Mouse (Mus musculus) hindbrain, embryonic 13.5 days (tissue): Measurements from ENCODE around the gene Trat1. TPM values are rescaled to one million over a fixed set of nuclear protein-coding genes. Genes with fewer than 3 reads are reported as not detected.
A peak's percentile ranks its signal among the peaks of the same experiment; 100 is the strongest.

Source experiments
- ATAC-seq: fragments of 200-750 bp; cut with Nextera tagmentation; 2 replicates; pipeline ENCODE4 v1.8.0; 2017; ENCODE audit warnings: moderate TSS enrichment; ENCODE audit not compliant: low FRiP score
- H3K27ac ChIP-seq: fragments of 300-500 bp; sonication (generic); 2 replicates; pipeline ENCODE4 v1.5.1; 2015; ENCODE audit warnings: inconsistent platforms, mild to moderate bottlenecking, moderate library complexity
- H3K27me3 ChIP-seq: fragments of 300-500 bp; sonication (generic); 2 replicates; pipeline ENCODE4 v1.6.1; 2015; ENCODE audit warnings: mild to moderate bottlenecking, inconsistent platforms
- H3K36me3 ChIP-seq: fragments of 300-500 bp; sonication (generic); 2 replicates; pipeline ENCODE4 v1.6.1; 2015; ENCODE audit warnings: mild to moderate bottlenecking, inconsistent platforms
- H3K4me1 ChIP-seq: fragments of 300-500 bp; sonication (generic); replicated peaks from 2 replicates; pipeline ENCODE4 v1.6.1; 2015; ENCODE audit warnings: inconsistent platforms
- H3K4me2 ChIP-seq: fragments of 300-500 bp; sonication (generic); 2 replicates; pipeline ENCODE4 v1.6.1; 2015; ENCODE audit warnings: inconsistent platforms, mild to moderate bottlenecking, moderate library complexity
- H3K4me3 ChIP-seq: fragments of 300-500 bp; sonication (generic); 2 replicates; pipeline ENCODE4 v1.5.1; 2015; ENCODE audit warnings: mild to moderate bottlenecking, inconsistent platforms
- H3K9ac ChIP-seq: fragments of 300-500 bp; sonication (generic); 2 replicates; pipeline ENCODE4 v1.6.1; 2015; ENCODE audit warnings: mild to moderate bottlenecking, inconsistent platforms
- H3K9me3 ChIP-seq: fragments of 300-500 bp; sonication (generic); 2 replicates; pipeline ENCODE4 v1.6.1; 2016; ENCODE audit warnings: inconsistent platforms
- WGBS: fragments of 180-500 bp; shearing (Covaris S2); methylation state at CpG from one replicate; pipeline ENCODE4 v1.1.7; 2015; 5-methylcytosine and 5-hydroxymethylcytosine counted together
- polyA plus RNA-seq: library from polyadenylated mRNA; unstranded; fragments of >200 nt; fragmentation: Nextera tagmentation; extraction: Ambion mirVana; gene quantifications from 2 replicates; pipeline ENCODE4 v1.2.1, GENCODE M21; 2015

The Trat1 gene
- polyA plus RNA-seq, 1 experiment from 2014 or later: 0.18 TPM

DNA sequence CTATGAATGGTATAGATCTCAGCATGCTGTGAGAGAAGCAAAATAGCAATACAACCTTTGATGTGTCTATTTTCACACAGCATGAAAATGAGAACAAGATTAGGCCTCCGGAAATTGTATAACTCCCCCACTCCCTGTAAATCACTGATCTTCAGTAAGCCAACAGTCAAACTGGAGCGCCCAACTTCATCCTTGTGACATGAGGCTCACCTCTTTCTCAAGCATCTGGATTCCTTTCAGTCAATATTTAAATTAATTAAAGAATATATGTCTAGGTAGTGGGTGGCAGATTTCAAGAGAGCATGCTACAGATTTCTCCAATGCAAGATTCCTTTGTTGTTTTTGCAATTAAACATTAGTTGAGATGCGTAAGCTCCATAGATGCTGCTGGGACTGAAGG is 2.6 kb downstream of the Trat1 start:
- WGBS: 88% methylated on average over 3 of the region's 3 CpGs

DNA sequence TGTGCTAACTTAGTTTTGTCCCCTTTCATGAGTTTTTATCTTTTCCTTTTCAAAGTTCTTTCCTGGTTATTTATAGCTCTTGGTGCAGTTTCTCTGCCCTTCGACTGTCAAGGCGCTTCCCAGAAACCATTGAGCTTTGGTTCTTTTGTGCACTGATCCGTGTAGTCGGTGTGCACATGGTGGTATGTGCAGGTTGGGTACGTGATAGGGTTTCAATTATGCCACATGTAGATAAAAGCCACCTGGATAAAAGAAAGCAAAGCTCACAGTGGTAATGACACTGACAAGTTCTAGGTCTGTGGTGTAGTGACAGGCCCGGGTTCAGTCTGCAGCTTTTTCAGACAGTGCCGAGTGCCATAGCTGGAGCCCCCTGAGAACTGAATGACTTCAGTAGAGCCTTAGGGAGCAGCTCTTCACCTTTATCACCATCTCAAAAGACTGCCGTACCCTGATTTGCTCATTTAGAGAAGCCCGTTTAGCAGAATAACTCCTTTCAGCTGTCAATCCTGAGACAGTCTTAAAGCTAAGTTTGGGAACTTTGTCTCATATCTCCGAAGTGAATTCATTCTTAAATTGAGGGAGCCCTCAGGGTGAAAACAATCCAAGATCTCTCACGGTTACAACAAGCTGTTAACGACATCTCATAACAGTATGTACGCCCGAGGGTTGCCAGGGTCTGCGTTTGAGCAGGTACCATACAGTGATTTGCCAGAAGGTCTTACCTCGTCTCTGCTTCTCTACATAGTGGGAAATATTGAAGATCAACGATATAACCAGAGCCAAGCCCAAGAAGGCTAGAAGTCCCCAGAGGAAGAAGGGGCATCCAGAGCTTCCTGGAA is 11.0 kb downstream of the Trat1 start:
- 86% methylated on average over 17 of the region's 17 CpGs for WGBS
- H3K27me3 ChIP-seq: no peaks in the 10 kb centered on the region

More for the DNA sequence above, 2.6 kb downstream of the Trat1 start:
- Histone ChIP-seq H3K4me3 (no peak overlapping the region), H3K4me1 (no peaks in the 10 kb centered on the region), H3K9ac (no peak overlapping the region), H3K9me3 (no peaks in the 10 kb centered on the region), H3K27me3 (no peaks in the 10 kb centered on the region), H3K36me3 (no peaks in the 10 kb centered on the region), H3K27ac (no peak overlapping the region), H3K4me2 (no peak overlapping the region)
- ATAC-seq: no peak

DNA sequence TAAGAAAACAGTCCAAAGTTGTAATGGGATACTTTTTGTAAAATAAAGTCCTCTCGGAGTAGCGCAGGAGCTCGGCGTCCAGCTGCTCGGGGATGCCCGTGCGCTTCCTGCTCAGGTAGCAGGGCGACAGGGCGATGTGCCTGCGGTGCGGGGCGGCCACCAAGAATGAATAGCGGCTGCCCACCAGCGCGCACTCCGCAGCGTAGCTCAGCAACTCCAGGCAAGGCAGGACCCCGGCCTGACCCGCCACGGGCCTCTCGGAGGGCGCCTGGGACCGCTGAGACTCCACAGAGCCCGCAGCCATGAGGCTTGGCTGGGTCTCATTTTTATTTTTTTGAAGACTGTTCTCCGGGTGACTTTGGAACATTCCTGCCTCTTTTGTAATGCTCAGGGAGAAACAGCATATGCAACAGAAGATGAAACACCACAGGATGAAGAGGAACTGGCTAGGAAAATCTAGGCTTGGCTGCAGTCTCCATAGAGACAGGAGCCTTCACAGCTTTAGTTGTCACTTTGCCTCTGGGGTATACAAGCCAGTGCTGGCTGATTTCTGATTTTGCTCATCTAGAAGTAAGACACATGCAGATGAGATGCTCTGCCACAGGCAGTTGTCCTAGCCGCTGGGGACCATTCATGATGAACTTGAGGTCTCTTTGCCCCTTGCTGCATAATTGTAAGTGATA is 21.5 kb downstream of the Trat1 start:
- WGBS: 21% methylated on average over 26 of the region's 26 CpGs
- H3K4me1 ChIP-seq: no peaks in the 10 kb centered on the region; the same call in none of the 2 replicates
- peak overlapping the region; percentile 52 for H3K4me2 ChIP-seq
- peak overlapping the region; percentile 4; the same call in 1 of the 2 replicates for H3K4me3 ChIP-seq
- no peaks in the 10 kb centered on the region for H3K9me3 ChIP-seq
- H3K27me3 ChIP-seq: no peaks in the 10 kb centered on the region
- H3K36me3 ChIP-seq: no peaks in the 10 kb centered on the region
- no peak overlapping the region for H3K27ac ChIP-seq
- no peak overlapping the region for H3K9ac ChIP-seq
- no peak for ATAC-seq

More for the DNA sequence above, 11.0 kb downstream of the Trat1 start:
- ATAC-seq: no peak
- Histone ChIP-seq H3K4me1 (no peaks in the 10 kb centered on the region), H3K36me3 (no peaks in the 10 kb centered on the region), H3K4me3 (no peak overlapping the region), H3K4me2 (no peak overlapping the region), H3K27ac (no peak overlapping the region), H3K9ac (no peak overlapping the region), H3K9me3 (no peaks in the 10 kb centered on the region)

DNA sequence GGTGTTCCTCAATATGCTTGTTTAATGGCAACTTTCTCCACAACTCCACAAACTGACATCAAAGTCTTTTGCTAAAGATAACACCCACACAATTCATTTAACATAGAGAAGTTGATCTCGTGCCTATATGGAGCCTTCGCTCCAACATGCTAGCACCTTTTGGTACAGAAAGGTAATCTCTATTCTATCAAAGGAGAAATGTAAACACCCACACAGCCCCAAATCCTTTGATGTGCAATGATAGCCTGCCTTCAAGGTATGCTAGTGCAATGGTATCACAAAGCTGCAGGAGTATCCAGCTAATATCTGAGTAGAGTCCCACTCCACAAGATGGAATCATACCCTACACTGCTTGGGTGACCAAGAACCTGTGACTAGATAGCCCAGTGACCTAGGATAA is 26.4 kb downstream of the Trat1 start:
- Histone ChIP-seq H3K4me1 (no peaks in the 10 kb centered on the region; the same call in none of the 2 replicates), H3K36me3 (no peaks in the 10 kb centered on the region), H3K27ac (no peak overlapping the region), H3K27me3 (no peaks in the 10 kb centered on the region), H3K4me2 (no peak overlapping the region), H3K9ac (no peak overlapping the region), H3K9me3 (no peaks in the 10 kb centered on the region), H3K4me3 (no peak overlapping the region)
- no peak for ATAC-seq
- 91% methylated on average over 2 of the region's 2 CpGs for WGBS

DNA sequence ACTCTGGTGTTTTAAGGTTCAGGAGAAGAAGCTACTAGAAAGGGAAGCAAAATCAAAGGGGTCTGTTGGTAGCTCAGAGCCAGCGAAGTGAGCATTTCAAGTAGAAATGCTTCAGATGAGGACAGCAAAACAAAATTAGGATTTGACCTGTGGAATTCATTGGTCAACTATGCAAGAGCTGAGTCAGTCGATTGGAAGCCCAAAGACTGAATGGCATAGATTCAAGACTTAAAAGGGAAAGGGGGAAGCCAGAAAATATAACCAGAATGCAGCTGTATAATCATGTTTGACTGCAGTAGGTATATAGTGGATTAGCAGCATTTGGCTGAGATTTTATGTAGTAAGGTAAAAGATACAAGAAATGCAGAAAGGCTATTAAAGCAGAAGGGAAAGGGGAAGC is 26.8 kb downstream of the Trat1 start:
- Histone ChIP-seq H3K4me1 (no peaks in the 10 kb centered on the region; the same call in 1 of the 2 replicates), H3K27me3 (no peaks in the 10 kb centered on the region), H3K9me3 (no peaks in the 10 kb centered on the region), H3K27ac (no peak overlapping the region), H3K36me3 (no peaks in the 10 kb centered on the region), H3K9ac (no peak overlapping the region), H3K4me2 (no peak overlapping the region), H3K4me3 (no peak overlapping the region)
- 78% methylated on average over 2 of the region's 2 CpGs for WGBS
- ATAC-seq: no peak

DNA sequence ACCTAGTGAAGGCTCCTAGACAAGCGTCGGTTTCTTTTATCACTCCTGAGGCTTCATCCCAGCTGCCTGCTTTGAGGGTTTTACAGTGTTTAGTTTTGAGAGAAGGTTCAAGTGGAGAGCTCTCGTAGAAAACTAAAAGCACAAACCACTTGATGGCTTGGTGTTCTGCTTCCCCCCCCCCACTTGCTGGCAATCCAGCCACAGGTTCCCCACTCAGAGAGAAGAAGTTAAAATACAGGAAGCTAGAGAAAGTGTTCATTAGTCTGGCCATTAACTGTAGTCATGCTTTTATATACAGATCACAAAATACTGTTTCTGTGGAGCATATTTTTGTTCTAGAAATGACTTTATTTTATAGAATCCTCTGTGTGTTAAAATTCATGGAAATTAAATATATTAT is 30.3 kb downstream of the Trat1 start:
- Histone ChIP-seq H3K9me3 (no peaks in the 10 kb centered on the region), H3K27ac (no peak overlapping the region), H3K27me3 (no peaks in the 10 kb centered on the region), H3K4me2 (no peak overlapping the region), H3K4me1 (no peaks in the 10 kb centered on the region), H3K36me3 (no peaks in the 10 kb centered on the region), H3K4me3 (no peak overlapping the region), H3K9ac (no peak overlapping the region)
- WGBS: 83% methylated on average over 3 of the region's 3 CpGs
- ATAC-seq: no peak

DNA sequence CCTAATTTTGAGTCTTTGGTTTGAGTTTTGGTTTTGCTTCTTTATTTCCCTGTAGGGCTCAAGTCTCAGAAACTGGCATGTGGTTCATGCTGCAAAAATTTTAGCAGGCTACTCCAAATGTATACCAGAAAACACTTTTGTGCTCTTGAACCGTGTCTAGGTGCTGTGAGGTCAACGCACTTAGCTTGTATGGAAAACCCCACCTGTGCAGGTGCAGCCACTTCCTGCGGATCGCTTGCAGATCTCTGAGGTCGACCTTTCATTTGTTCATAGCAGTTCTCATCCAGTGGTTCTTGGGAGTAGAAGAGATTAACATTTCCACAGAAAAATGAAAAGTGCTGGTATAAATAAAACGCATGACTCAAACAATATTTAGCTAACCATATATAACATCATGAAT is 31.8 kb downstream of the Trat1 start:
- Histone ChIP-seq H3K4me3 (no peak overlapping the region), H3K9me3 (no peaks in the 10 kb centered on the region), H3K4me1 (no peaks in the 10 kb centered on the region), H3K4me2 (no peak overlapping the region), H3K27me3 (no peaks in the 10 kb centered on the region), H3K9ac (no peak overlapping the region), H3K36me3 (no peaks in the 10 kb centered on the region), H3K27ac (no peak overlapping the region)
- 91% methylated on average over 6 of the region's 6 CpGs for WGBS
- no peak for ATAC-seq

DNA sequence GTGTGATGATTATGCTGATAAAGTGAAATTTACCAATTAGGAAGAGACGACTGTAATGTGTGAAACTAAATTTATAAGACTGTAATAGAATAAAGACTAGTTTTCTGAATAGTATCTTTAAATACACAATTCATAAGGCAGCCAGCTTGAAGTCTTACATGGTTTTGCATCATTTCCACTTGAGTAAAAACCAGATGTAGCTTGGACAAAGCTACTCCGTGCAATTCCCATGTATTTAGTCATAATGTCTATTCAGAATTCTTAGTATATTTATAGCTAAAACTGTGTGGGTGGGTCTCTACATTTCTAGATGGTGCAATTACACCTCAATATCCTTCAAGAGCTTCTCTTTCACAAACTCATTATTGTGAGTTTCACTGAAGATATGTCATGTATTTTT is 33.4 kb downstream of the Trat1 start:
- no peaks in the 10 kb centered on the region for H3K27me3 ChIP-seq
- no peak for ATAC-seq
- no peaks in the 10 kb centered on the region for H3K9me3 ChIP-seq
- H3K4me3 ChIP-seq: no peak overlapping the region
- H3K36me3 ChIP-seq: no peaks in the 10 kb centered on the region
- no peak overlapping the region for H3K4me2 ChIP-seq
- no peak overlapping the region for H3K9ac ChIP-seq
- WGBS: 87% methylated on average over 2 of the region's 2 CpGs
- H3K27ac ChIP-seq: no peak overlapping the region
- H3K4me1 ChIP-seq: no peaks in the 10 kb centered on the region

DNA sequence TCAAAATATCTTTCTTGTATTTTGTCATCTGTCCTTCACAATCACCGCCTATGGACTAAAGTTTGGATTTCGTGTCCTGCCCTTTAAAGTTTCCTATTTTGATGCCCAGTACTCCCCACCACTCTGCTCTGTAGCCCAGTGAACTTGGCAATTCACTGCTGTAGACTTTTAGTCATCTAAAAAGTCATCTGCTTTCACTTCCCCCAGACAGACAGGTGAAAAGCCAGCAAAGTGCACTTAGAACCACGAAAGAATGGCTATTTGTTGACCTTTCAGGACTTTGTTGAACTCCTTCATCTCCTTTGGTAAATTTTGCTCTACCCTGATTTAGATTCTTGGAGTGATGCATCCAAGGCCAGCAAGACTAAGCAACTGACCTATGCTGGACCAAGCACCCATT is 34.9 kb downstream of the Trat1 start:
- Histone ChIP-seq H3K27me3 (no peaks in the 10 kb centered on the region), H3K27ac (no peak overlapping the region), H3K4me2 (no peak overlapping the region), H3K9ac (no peak overlapping the region), H3K4me3 (no peak overlapping the region), H3K36me3 (no peaks in the 10 kb centered on the region), H3K4me1 (no peaks in the 10 kb centered on the region), H3K9me3 (no peaks in the 10 kb centered on the region)
- ATAC-seq: no peak
- WGBS: 86% methylated on average over 3 of the region's 3 CpGs

DNA sequence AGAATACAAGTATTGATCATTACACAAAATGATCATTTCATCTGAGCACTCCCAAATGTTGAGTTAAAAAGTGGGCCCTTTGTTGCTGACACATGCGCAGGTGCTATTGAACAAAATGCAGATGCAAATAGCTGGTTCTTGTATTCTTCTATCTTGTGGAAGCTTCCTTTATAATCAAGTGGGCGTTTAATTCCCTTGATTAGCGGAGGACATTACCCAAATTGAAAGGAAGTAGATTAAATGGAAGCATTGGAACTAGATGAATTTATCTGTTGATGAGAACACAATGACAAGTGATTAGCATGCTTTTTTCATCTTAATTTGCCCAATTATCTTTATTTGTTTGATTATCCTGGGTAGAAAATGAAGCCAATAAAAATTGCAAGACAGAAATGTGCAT is 51.6 kb downstream of the Trat1 start:
- H3K9me3 ChIP-seq: no peaks in the 10 kb centered on the region
- H3K9ac ChIP-seq: no peak overlapping the region
- ATAC-seq: no peak
- no peaks in the 10 kb centered on the region for H3K4me1 ChIP-seq
- no peak overlapping the region for H3K4me3 ChIP-seq
- no peaks in the 10 kb centered on the region for H3K27me3 ChIP-seq
- H3K36me3 ChIP-seq: no peaks in the 10 kb centered on the region
- 84% methylated on average over 3 of the region's 3 CpGs for WGBS
- no peak overlapping the region for H3K27ac ChIP-seq
- no peak overlapping the region for H3K4me2 ChIP-seq

DNA sequence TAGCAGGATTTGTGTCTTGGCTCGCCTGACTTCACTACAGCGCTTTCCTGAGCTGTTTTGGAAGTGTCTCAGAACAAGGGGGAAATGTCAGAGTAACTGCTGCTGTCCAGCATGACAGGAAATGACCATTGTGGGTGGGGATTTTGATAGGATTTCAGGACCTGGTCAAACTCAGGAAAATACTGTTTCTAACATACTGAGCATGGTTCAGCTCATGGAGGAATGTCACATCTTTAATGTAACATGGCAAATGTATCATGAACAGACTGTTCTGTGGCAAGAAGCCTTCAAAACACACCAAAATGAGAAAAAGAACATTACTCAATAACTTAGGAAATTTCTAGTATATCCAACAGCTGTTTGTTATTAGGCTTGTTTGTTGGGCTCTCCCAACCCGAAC is 52.1 kb downstream of the Trat1 start:
- H3K9me3 ChIP-seq: no peaks in the 10 kb centered on the region
- no peak overlapping the region for H3K9ac ChIP-seq
- no peaks in the 10 kb centered on the region for H3K36me3 ChIP-seq
- WGBS: 79% methylated on average over 3 of the region's 3 CpGs
- no peak for ATAC-seq
- no peak overlapping the region for H3K27ac ChIP-seq
- H3K4me1 ChIP-seq: no peaks in the 10 kb centered on the region
- no peaks in the 10 kb centered on the region for H3K27me3 ChIP-seq
- H3K4me3 ChIP-seq: no peak overlapping the region
- no peak overlapping the region for H3K4me2 ChIP-seq

DNA sequence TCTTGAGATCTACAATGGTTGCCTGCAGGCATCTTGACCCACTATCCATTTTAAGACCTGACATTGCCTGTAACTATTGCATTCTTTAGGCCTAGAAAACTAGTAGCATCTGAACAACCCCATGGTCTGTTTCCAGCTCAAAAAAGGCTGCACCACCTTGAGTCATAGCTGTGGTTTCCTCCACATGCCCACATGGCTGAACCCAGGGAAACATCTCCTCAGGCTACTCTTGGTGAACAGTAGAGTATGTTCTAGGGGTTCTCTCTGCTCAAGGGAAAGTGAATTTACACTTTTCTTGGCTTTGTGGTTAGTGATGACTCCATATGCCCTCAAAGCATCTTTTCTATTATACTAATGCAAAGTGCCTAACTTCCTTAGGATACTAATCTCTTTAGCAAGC is 55.5 kb downstream of the Trat1 start:
- no peak overlapping the region for H3K4me2 ChIP-seq
- H3K4me1 ChIP-seq: no peaks in the 10 kb centered on the region
- no peak for ATAC-seq
- H3K27me3 ChIP-seq: no peaks in the 10 kb centered on the region
- H3K27ac ChIP-seq: no peak overlapping the region
- H3K4me3 ChIP-seq: no peak overlapping the region
- no peak overlapping the region for H3K9ac ChIP-seq
- no peaks in the 10 kb centered on the region for H3K36me3 ChIP-seq
- H3K9me3 ChIP-seq: no peaks in the 10 kb centered on the region

DNA sequence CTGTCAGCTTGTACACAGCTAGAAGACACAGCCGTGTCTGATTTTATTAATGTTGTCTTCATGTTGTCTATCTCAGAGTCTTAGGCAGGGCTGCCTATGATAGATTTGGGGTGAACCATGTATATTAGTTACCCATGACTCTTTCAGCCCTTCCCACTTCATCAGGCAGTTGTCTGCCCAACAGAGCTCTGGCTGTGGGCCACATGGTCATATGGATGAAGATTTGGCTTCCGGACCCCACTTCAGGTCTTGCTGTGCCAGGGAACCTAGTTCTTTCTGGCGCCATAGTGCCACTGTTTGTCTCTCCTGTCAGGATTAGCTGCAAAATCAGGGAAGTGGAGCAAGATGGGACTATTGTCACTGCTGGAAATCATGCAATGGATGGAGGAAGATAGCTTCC is 69.9 kb downstream of the Trat1 start:
- no peaks in the 10 kb centered on the region for H3K9me3 ChIP-seq
- no peak overlapping the region for H3K4me2 ChIP-seq
- H3K9ac ChIP-seq: no peak overlapping the region
- no peak for ATAC-seq
- no peak overlapping the region for H3K27ac ChIP-seq
- no peaks in the 10 kb centered on the region for H3K4me1 ChIP-seq
- H3K27me3 ChIP-seq: no peaks in the 10 kb centered on the region
- 83% methylated on average over 3 of the region's 3 CpGs for whole genome bisulfite sequencing
- H3K36me3 ChIP-seq: no peaks in the 10 kb centered on the region
- no peak overlapping the region for H3K4me3 ChIP-seq
